Mouse (Mus musculus): ENCODE results near the gene 9230102O04Rik. TPM values are rescaled to one million over a fixed set of nuclear protein-coding genes. Genes with fewer than 3 reads are reported as not detected.
A peak's percentile ranks its signal among the peaks of the same experiment; 100 is the strongest.

9230102O04Rik gene
- total and polyA plus RNA-seq, 2 experiments from 2014 or later, result not detected

DNA sequence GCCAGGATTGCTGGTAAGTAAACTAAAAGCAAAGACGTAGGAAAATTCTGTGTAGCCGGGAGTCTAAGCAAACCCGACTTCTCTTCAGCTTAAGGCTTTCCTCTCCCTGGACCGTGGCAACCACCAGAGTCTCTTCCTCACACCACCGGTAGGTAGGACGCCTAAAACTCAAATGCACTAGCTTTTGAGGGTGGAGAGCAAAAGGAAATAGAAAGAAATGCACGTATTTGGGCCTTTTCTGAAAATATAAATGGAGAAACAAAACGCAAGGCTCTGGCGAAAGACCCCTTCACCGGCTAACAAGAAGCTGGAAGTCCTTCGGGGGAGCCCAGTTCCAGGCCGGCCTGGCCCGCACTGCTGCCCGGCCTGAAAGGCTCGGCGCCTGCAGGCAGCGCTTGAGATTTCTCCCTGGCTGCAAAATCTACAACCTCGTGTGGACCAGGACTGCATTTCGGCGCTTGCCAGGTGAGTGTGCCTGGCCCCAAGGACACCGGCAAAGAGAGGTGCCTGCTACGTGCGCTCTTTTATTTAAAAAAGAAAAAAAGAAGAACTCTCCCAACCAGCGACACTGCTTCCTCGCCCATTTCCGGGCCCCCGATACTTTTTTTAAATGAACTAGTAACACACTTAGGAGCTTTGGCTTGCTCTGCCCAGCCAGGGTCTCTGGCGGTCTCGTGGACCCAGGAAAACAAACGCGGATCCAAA is 12.6 kb downstream of the 9230102O04Rik start:
- peaks cover 86% of the 10 kb centered on the region for H3K27me3 ChIP-seq (ENCODE audit: insufficient read depth, low read length)
- no peaks in the 10 kb centered on the region for H3K4me1 ChIP-seq (ENCODE audit: insufficient read depth)
- DNase-seq (peak; percentile 45), ATAC-seq (no peak)
- no peak overlapping the region for H3K4me2 ChIP-seq (ENCODE audit: low read depth)
- no peak for TF ChIP-seq CTCF (IDR thresholded peaks at IDR 0.05; ENCODE audit: low read depth)
- 4% methylated on average over 31 of the region's 31 CpGs for WGBS
- H3K4me3 ChIP-seq (ENCODE audit: low read depth, low read length), result 0 out of 2 replicates have a peak overlapping the region, but pooled peaks have one; percentile 11
- no peaks in the 10 kb centered on the region for H3K9me3 ChIP-seq (ENCODE audit: low read length)
- no peak overlapping the region for H3K9ac ChIP-seq
- no peak overlapping the region for H3K27ac ChIP-seq (ENCODE audit: low read depth, low read length)
- H3K36me3 ChIP-seq (ENCODE audit: insufficient read depth), result no peaks in the 10 kb centered on the region

DNA sequence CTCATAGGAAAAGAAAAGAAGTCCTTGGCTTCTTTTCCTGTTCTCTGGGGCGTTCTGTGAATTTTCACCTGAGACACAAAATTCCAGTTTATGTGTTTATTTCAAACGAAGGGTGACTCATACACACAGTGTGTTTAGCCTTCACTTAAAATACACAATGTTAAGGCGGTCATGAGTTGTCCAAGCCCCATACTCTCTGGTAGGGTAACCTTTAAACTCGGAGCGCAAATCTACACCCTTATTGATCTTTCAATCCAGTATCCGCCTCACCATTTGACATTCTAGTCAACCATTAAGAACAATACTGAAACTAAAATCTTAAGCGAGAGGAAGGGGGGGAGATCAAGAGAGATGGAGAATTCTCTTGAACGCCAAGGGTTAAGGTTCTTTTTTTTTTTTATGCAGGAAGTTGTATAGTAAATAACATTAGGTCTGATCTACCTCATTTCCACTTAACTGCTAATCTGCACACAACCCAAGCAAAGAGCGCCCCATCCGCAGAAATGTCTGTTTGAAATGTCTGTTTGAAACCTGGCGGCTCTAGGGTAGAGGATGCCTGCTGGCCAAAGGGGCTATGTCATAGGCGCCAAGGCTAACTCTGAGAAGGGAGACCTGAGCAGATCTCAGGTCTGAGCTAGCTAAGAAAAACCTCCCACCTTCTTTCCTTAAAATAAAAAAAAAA is 13.5 kb downstream of the 9230102O04Rik start:
- 11% methylated on average over 12 of the region's 12 CpGs for WGBS
- Histone ChIP-seq H3K4me3 (ENCODE audit: low read depth, low read length) (no peak overlapping the region), H3K27me3 (ENCODE audit: insufficient read depth, low read length) (peaks cover 86% of the 10 kb centered on the region), H3K4me1 (ENCODE audit: insufficient read depth) (no peaks in the 10 kb centered on the region), H3K36me3 (ENCODE audit: insufficient read depth) (no peaks in the 10 kb centered on the region), H3K27ac (ENCODE audit: low read depth, low read length) (no peak overlapping the region), H3K9ac (no peak overlapping the region), H3K4me2 (ENCODE audit: low read depth) (no peak overlapping the region), H3K9me3 (ENCODE audit: low read length) (no peaks in the 10 kb centered on the region)
- ATAC-seq (no peak), DNase-seq (no peak)
- no peak for TF ChIP-seq CTCF (IDR thresholded peaks at IDR 0.05; ENCODE audit: low read depth)

DNA sequence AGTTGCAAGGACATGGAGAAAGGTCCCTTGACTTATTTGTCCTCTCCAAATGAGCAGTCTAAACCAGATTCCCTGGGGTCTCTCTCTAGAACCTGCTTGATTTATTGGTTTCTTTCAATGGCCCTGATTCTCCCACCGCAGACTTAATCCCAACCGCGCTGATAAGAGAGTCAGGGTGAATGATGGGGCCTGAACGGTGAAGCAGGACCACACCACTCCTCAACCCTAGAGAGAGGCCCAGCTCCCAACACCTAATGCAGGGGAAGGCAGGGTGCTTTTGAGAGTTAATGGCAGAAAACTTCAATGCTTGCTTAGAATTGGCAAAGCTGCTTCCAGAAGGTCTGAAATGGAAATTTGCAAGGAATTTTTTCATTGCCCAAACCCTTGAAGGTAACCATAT is 14.1 kb downstream of the 9230102O04Rik start:
- Histone ChIP-seq H3K4me1 (ENCODE audit: insufficient read depth) (no peaks in the 10 kb centered on the region), H3K4me3 (ENCODE audit: low read depth, low read length) (no peak overlapping the region), H3K9me3 (ENCODE audit: low read length) (no peaks in the 10 kb centered on the region), H3K9ac (no peak overlapping the region), H3K36me3 (ENCODE audit: insufficient read depth) (no peaks in the 10 kb centered on the region), H3K27ac (ENCODE audit: low read depth, low read length) (no peak overlapping the region), H3K4me2 (ENCODE audit: low read depth) (no peak overlapping the region), H3K27me3 (ENCODE audit: insufficient read depth, low read length) (peaks cover 87% of the 10 kb centered on the region)
- TF ChIP-seq CTCF (IDR thresholded peaks at IDR 0.05; ENCODE audit: low read depth), result no peak
- DNase-seq (no peak), ATAC-seq (no peak)
- WGBS, result 8% methylated on average over 4 of the region's 4 CpGs

DNA sequence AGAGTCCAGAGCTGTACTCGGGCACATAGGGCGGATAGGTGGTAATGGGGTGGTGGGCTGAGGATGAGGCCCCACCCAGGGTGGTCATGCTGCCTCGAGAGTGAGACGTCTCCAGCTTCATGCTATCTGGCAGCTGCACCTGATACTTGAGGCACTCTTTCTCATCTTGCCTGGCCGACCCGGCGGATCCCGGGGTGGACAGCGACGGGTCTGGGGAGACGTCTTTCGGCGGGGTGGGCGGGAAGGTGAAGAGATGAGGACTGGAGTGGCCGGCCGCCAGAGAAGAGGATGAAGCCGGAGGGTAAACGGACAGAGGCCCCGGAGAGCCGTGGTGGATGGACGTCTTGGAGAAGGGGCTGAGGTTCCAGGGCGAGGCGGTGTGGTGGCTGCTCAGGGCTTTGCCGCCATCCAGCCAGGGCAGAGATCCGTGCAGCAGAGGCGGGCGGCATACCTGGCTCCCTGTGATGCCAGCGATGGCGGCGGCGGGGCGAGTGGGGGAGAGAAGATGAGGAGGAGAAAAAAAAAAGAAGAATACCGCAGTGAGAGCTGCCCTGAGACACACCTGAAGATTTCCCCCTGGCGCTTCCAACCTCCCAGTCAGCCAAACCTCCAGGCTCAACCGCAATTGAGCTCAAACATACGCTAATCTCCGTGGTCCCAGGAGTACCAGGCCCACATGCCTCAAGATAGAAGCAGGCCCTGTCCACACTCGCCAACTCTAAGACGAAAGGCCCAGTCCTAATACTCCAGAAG is 14.7 kb downstream of the 9230102O04Rik start:
- ATAC-seq (no peak), DNase-seq (peak; percentile 22)
- H3K4me3 ChIP-seq (ENCODE audit: low read depth, low read length), result no peak overlapping the region
- H3K4me2 ChIP-seq (ENCODE audit: low read depth), result no peak overlapping the region
- WGBS, result 6% methylated on average over 38 of the region's 39 CpGs
- no peaks in the 10 kb centered on the region for H3K9me3 ChIP-seq (ENCODE audit: low read length)
- no peak overlapping the region for H3K9ac ChIP-seq
- no peaks in the 10 kb centered on the region for H3K4me1 ChIP-seq (ENCODE audit: insufficient read depth)
- H3K27me3 ChIP-seq (ENCODE audit: insufficient read depth, low read length), result peaks cover 86% of the 10 kb centered on the region
- H3K27ac ChIP-seq (ENCODE audit: low read depth, low read length), result no peak overlapping the region
- no peaks in the 10 kb centered on the region for H3K36me3 ChIP-seq (ENCODE audit: insufficient read depth)
- TF ChIP-seq CTCF (IDR thresholded peaks at IDR 0.05; ENCODE audit: low read depth), result no peak

DNA sequence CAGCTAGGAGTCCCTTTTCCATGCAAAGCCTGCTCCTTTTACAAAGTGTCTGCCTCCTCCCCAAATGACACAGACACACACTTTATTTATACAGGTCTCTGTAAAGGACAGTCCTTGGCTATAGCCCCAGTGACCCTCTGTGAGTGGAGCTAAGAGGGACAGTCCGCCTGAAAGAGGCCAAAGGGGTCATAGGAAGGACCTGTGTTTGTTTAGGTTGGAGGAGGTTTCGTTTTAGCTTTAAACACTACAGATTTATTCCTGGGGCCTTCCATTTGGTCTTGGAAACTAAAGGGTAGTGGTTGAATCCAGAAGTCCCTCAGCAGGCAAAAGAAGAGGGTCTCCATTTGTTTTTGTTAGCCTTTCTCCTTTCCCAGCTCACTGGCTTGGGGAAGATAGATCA is 15.6 kb downstream of the 9230102O04Rik start:
- Histone ChIP-seq H3K9ac (no peak overlapping the region), H3K4me1 (ENCODE audit: insufficient read depth) (no peaks in the 10 kb centered on the region), H3K36me3 (ENCODE audit: insufficient read depth) (no peaks in the 10 kb centered on the region), H3K4me2 (ENCODE audit: low read depth) (no peak overlapping the region), H3K9me3 (ENCODE audit: low read length) (no peaks in the 10 kb centered on the region), H3K27me3 (ENCODE audit: insufficient read depth, low read length) (peaks cover 80% of the 10 kb centered on the region), H3K4me3 (ENCODE audit: low read depth, low read length) (no peak overlapping the region), H3K27ac (ENCODE audit: low read depth, low read length) (no peak overlapping the region)
- DNase-seq (peak; percentile 30), ATAC-seq (no peak)
- WGBS, result 12% methylated on average over 2 of the region's 2 CpGs
- no peak for TF ChIP-seq CTCF (IDR thresholded peaks at IDR 0.05; ENCODE audit: low read depth)

DNA sequence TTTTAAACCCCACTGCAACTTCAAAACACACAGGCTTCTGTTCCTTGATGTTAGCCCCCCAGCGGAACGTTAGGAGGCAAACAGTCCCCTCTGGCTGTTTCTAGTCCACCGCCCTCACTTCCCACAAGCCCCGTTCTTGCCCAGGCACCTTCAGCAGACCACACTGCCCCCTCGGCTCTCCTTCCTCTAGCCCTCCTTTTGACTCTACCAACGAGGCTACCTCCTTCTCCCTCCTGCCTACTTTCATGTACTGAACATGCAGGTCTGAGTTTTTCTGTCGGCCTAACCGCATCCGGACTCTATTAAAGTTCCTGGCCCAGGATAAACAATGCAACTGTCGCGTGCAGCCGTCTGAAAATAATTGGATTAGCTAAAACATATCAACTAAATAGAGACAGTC is 16.7 kb downstream of the 9230102O04Rik start:
- WGBS, result 4% methylated on average over 12 of the region's 12 CpGs

DNA sequence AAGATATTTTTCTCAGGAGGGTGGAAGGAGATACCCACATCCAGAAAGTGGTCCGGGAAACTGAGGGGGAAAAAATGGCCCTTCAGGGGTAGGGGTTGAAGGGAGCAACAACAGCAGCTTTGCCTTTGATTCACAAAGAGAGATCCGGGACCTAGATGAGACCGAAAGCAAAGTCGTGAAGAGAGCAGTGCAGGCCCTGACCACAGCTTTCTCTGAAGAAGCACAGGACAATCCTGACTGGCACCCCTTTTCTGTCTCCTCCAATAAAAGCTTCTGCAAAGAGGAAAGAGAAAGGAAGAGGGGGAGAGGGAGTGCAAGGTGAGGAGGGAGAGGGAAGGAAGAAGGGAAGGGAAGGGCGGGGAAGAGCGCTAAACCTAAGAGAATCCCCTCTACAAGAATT is 17.5 kb downstream of the 9230102O04Rik start:
- TF ChIP-seq CTCF (IDR thresholded peaks at IDR 0.05; ENCODE audit: low read depth), result no peak
- Histone ChIP-seq H3K9ac (no peak overlapping the region), H3K4me2 (ENCODE audit: low read depth) (no peak overlapping the region), H3K9me3 (ENCODE audit: low read length) (no peaks in the 10 kb centered on the region), H3K4me3 (ENCODE audit: low read depth, low read length) (no peak overlapping the region), H3K27ac (ENCODE audit: low read depth, low read length) (no peak overlapping the region), H3K27me3 (ENCODE audit: insufficient read depth, low read length) (peaks cover 65% of the 10 kb centered on the region), H3K4me1 (ENCODE audit: insufficient read depth) (no peaks in the 10 kb centered on the region), H3K36me3 (ENCODE audit: insufficient read depth) (no peaks in the 10 kb centered on the region)
- DNase-seq, result no peak
- WGBS, result 23% methylated on average over 6 of the region's 6 CpGs
- no peak for ATAC-seq

More for the DNA sequence above, 16.7 kb downstream of the 9230102O04Rik start:
- Histone ChIP-seq H3K27ac (ENCODE audit: low read depth, low read length) (no peak overlapping the region), H3K27me3 (ENCODE audit: insufficient read depth, low read length) (peaks cover 69% of the 10 kb centered on the region), H3K4me2 (ENCODE audit: low read depth) (no peak overlapping the region), H3K9me3 (ENCODE audit: low read length) (no peaks in the 10 kb centered on the region), H3K9ac (no peak overlapping the region), H3K36me3 (ENCODE audit: insufficient read depth) (no peaks in the 10 kb centered on the region), H3K4me1 (ENCODE audit: insufficient read depth) (no peaks in the 10 kb centered on the region), H3K4me3 (ENCODE audit: low read depth, low read length) (no peak overlapping the region)
- no peak for TF ChIP-seq CTCF (IDR thresholded peaks at IDR 0.05; ENCODE audit: low read depth)
- ATAC-seq (no peak), DNase-seq (no peak)
